Mouse (Mus musculus): ENCODE data around the gene Ube2a.

DNA sequence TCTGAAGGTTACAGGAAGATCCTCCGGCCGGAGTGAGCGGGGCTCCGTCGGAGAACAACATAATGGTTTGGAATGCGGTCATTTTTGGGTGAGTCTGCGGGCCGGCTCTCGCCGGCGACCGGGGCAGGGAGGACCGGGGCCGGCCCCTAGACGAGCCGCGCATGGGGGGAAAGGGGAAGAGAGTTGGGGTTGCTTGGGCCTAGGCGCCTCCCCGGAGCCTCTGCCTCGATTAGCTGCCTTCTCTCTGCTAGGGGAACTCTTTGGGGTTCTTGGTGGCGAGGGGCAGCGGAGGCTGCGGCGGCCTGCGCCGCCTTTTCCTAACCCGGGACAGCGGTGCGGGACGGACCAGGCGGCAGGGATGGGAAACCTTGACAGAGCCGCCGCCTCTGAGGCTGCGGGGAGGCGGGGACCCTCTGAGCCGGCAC, 1.0 kb downstream of the Ube2a start:
- TF ChIP-seq CTCF (IDR thresholded peaks at IDR 0.05; ENCODE audit: low read depth, low read length) (no peak), POLR2A (IDR thresholded peaks at IDR 0.05; ENCODE audit: borderline replicate concordance, low read depth, low read length) (no peak)

Data from bone marrow macrophage, adult 2 months (primary cell).